Mouse (Mus musculus) midbrain, postnatal 0 days (tissue): ENCODE data around the gene Bnc2. TPM values are rescaled to one million over a fixed set of nuclear protein-coding genes. Genes with fewer than 3 reads are reported as not detected.

Experiments used
- ATAC-seq: fragments of 200-750 bp; cut with Nextera tagmentation; 2 replicates; pipeline ENCODE4 v1.8.0; 2017; ENCODE audit warnings: moderate number of reproducible peaks, mild to moderate bottlenecking, moderate TSS enrichment, moderate library complexity; ENCODE audit not compliant: low FRiP score
- DNase-seq: peaks from one replicate; pipeline ENCODE4 v3.0.0-alpha.2; 2015; ENCODE audit warnings: low spot score
- H3K27ac ChIP-seq: fragments of 300-500 bp; sonication (generic); 2 replicates; pipeline ENCODE4 v1.5.1; 2014; ENCODE audit warnings: low read depth, mild to moderate bottlenecking, low read length, mixed read lengths
- H3K27me3 ChIP-seq: fragments of 300-500 bp; sonication (generic); 2 replicates; pipeline ENCODE4 v1.6.1; 2014; ENCODE audit warnings: low read length, control low read depth, mixed read lengths; ENCODE audit not compliant: insufficient read depth
- H3K36me3 ChIP-seq: fragments of 300-500 bp; sonication (generic); 2 replicates; pipeline ENCODE4 v1.6.1; 2014; ENCODE audit warnings: low read length, control low read depth, mixed read lengths; ENCODE audit not compliant: insufficient read depth
- H3K4me1 ChIP-seq: fragments of 300-500 bp; sonication (generic); 2 replicates; pipeline ENCODE4 v1.6.1; 2014; ENCODE audit warnings: mild to moderate bottlenecking, control low read depth, antibody characterized with exemption, low read length, mixed read lengths; ENCODE audit not compliant: insufficient read depth
- H3K4me2 ChIP-seq: fragments of 300-500 bp; sonication (generic); 2 replicates; pipeline ENCODE4 v1.6.1; 2014; ENCODE audit warnings: low read depth, mild to moderate bottlenecking, low read length, mixed read lengths; ENCODE audit not compliant: poor library complexity, severe bottlenecking
- H3K4me3 ChIP-seq: fragments of 300-500 bp; sonication (generic); 2 replicates; pipeline ENCODE4 v1.5.1; 2014; ENCODE audit warnings: low read depth, mild to moderate bottlenecking, low read length, moderate library complexity
- H3K9ac ChIP-seq: fragments of 300-500 bp; sonication (generic); replicated peaks from 2 replicates; pipeline ENCODE4 v1.6.1; 2014; ENCODE audit warnings: mild to moderate bottlenecking, low read length, moderate library complexity, mixed read lengths; ENCODE audit not compliant: poor library complexity, severe bottlenecking
- H3K9me3 ChIP-seq: fragments of 300-500 bp; sonication (generic); 2 replicates; pipeline ENCODE4 v1.6.1; 2016; ENCODE audit warnings: low read length, control low read depth
- CTCF ChIP-seq: IDR thresholded peaks from 2 replicates; pipeline ENCODE4 v1.5.1; 2016; ENCODE audit warnings: antibody characterized with exemption, mild to moderate bottlenecking
- WGBS: fragments of 180-500 bp; shearing (Covaris S2); extraction: QIAGEN DNeasy Blood & Tissue Kit; methylation state at CpG from one replicate; pipeline ENCODE4 v1.1.7; 2014; 5-methylcytosine and 5-hydroxymethylcytosine counted together
- polyA plus RNA-seq: library from polyadenylated mRNA; unstranded; fragments of >200 nt; fragmentation: Nextera tagmentation; extraction: Ambion mirVana; gene quantifications from 2 replicates; pipeline ENCODE4 v1.2.1, GENCODE M21; 2015
- total RNA-seq: library from RNA; depleted of rRNA; stranded (reverse); fragments of >200 nt; gene quantifications from 2 replicates; pipeline ENCODE4 v1.2.3, GENCODE M21; 2014

The Bnc2 gene
- total and polyA plus RNA-seq, 2 experiments from 2014 or later, result 14.1 to 27.5 TPM

DNA sequence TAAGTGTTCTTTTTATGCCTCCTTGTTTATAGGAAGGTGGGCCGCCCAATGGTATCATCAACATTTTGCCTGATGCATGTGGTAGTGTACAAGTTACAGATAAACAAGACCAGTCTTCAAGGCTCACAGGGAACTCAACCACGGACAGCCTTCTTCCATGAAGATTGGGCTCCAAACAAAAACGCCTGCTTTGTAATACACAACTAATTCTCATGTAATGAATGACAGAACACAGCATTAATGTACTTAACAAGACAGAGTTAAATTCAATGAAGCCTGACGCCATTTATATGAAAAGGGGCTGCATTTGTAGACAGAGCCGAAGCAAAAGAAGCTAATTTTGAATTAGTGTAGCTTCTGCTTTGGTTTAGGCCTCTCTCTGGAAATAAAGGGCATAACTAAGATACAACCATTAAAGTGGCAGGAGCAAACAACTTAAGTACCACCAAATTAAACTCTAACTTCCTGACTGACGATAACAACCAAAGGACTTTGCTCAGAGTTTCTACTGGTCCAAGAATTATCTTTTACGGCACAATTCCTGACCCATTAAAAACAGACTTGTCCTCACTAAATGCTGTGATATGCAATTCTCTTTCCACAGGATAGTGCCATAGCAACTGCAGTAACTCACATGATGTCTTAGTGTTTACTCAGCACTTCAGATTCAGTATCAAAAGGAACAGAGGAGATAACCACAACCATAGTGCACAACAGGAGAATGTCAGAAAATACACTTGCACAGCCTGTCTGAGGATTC, 225.6 kb downstream of the Bnc2 start:
- no peaks in the 10 kb centered on the region for H3K27me3 ChIP-seq
- TF ChIP-seq CTCF, result no peak
- H3K9me3 ChIP-seq, result no peaks in the 10 kb centered on the region
- no peak overlapping the region for H3K9ac ChIP-seq
- no peaks in the 10 kb centered on the region for H3K4me1 ChIP-seq
- H3K4me2 ChIP-seq, result no peak overlapping the region
- H3K36me3 ChIP-seq, result no peaks in the 10 kb centered on the region
- DNase-seq (no peak), ATAC-seq (no peak)
- WGBS, result 76% methylated on average over 7 of the region's 7 CpGs
- no peak overlapping the region for H3K4me3 ChIP-seq
- H3K27ac ChIP-seq, result no peak overlapping the region

DNA sequence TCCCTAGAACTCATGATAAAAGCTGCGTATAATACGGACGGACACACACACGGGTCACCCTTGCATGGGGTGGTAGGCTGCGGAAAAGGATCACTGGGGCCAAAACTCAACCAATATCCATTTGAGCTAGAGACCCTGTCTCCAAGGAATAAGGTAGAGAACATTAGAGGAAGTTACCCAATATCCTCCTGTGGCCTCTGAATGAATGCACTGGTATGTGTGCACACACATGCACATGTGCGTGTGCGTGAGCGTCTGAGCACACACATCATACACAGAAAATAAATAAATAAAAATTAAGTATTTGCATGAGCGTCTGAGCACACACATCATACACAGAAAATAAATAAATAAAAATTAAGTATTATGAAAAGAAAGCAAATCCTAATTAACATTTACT, 241.8 kb downstream of the Bnc2 start:
- H3K27ac ChIP-seq, result no peak overlapping the region
- no peak for TF ChIP-seq CTCF
- no peaks in the 10 kb centered on the region for H3K36me3 ChIP-seq
- no peak overlapping the region for H3K4me2 ChIP-seq
- H3K9ac ChIP-seq, result no peak overlapping the region
- H3K9me3 ChIP-seq, result no peaks in the 10 kb centered on the region
- no peak for DNase-seq
- WGBS, result 94% methylated on average over 9 of the region's 9 CpGs
- no peaks in the 10 kb centered on the region for H3K27me3 ChIP-seq
- no peaks in the 10 kb centered on the region for H3K4me1 ChIP-seq
- ATAC-seq, result no peak
- H3K4me3 ChIP-seq, result no peak overlapping the region

DNA sequence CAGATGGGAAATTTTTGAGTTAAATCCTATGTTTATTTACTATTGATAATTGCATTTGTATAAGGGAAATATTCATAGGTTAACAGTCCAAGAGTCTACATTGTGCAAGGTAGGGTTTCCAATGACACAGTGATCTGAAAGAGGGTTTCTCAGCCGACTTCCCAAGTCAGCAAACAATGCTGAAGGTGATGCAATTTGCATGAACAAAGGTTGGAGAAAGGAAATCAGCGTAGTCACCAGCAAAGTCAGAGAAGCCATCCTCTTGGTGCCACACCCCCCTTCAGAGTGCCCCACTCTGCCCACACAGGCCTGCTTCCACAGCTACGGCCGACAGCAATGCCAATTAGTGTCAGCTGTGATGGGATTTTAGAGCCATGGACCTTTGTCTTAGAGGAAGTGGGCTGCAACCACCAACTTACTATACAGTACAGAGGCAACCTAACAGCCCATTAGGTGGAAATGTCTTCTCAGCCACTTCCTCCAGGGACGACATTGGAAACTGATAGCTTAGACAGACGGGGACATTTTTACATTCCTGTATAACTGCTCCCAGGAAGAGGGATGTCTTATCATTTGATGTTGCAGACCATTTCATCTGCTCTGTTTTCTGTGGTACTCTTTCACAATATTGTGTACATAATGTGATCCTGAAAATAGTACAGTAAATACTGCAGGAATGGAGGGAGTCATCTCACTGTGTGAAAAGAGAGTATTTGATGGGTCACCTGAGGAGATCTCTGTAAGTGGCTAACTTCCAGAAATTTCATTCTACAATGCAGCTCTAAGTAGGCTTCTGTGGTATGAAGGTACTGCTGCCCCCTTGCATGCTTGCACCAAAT, 243.2 kb downstream of the Bnc2 start:
- no peak for ATAC-seq
- Histone ChIP-seq H3K27ac (no peak overlapping the region), H3K4me3 (no peak overlapping the region), H3K36me3 (no peaks in the 10 kb centered on the region), H3K4me1 (no peaks in the 10 kb centered on the region), H3K27me3 (no peaks in the 10 kb centered on the region), H3K9me3 (no peaks in the 10 kb centered on the region), H3K9ac (no peak overlapping the region), H3K4me2 (no peak overlapping the region)
- no peak for DNase-seq
- TF ChIP-seq CTCF, result no peak
- WGBS, result 63% methylated on average over 6 of the region's 6 CpGs

DNA sequence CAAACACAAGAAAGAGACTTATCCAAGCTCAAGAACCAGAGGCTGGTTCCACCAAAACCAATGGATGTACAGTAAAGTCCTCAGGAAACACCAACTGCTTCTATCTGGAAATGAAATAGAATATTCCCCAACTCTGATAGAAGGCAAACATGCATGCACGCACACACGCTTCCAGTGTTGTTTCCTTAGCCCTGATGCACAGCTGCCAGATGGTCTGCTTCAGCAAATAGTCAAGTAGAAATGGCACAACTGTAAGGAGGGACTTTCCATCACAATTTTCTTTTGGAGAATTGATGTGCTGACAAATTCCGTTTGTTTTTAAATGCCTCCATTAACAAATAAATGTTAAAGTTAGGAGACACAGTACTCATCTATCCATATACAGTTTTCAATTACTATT, 247.1 kb downstream of the Bnc2 start:
- no peak overlapping the region for H3K4me3 ChIP-seq
- TF ChIP-seq CTCF, result no peak
- WGBS, result 91% methylated on average over 3 of the region's 3 CpGs
- no peak overlapping the region for H3K9ac ChIP-seq
- no peaks in the 10 kb centered on the region for H3K27me3 ChIP-seq
- no peaks in the 10 kb centered on the region for H3K36me3 ChIP-seq
- H3K4me1 ChIP-seq, result no peaks in the 10 kb centered on the region
- no peak overlapping the region for H3K27ac ChIP-seq
- no peak for ATAC-seq
- no peak for DNase-seq
- no peak overlapping the region for H3K4me2 ChIP-seq
- H3K9me3 ChIP-seq, result no peaks in the 10 kb centered on the region

DNA sequence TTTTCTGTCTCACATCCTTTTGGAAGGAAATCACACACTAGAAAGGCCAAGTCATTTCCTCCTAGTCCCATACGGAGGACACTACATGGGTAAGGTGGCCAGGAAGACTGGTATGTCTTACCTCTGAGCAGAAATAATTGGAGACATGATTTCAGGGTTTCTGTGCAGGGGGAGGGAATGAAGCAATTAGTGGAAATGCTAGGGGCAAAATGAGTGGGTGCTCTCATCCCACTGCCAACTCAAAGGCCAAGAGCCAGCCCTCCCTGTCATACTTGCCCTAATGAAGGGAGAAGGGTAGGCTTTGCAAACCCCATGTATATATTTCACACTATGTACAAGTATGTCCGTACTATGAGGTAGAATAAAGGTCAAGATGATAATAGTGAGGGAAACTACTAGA, 263.6 kb downstream of the Bnc2 start:
- Histone ChIP-seq H3K36me3 (no peaks in the 10 kb centered on the region), H3K4me3 (no peak overlapping the region), H3K9me3 (no peaks in the 10 kb centered on the region), H3K4me2 (no peak overlapping the region), H3K9ac (no peak overlapping the region), H3K27ac (no peak overlapping the region), H3K4me1 (no peaks in the 10 kb centered on the region), H3K27me3 (no peaks in the 10 kb centered on the region)
- no peak for TF ChIP-seq CTCF
- DNase-seq (no peak), ATAC-seq (no peak)
- 93% methylated on average over 2 of the region's 2 CpGs for WGBS
